Mouse (Mus musculus): ENCODE measurements around the gene Hax1.

Gene Hax1

DNA sequence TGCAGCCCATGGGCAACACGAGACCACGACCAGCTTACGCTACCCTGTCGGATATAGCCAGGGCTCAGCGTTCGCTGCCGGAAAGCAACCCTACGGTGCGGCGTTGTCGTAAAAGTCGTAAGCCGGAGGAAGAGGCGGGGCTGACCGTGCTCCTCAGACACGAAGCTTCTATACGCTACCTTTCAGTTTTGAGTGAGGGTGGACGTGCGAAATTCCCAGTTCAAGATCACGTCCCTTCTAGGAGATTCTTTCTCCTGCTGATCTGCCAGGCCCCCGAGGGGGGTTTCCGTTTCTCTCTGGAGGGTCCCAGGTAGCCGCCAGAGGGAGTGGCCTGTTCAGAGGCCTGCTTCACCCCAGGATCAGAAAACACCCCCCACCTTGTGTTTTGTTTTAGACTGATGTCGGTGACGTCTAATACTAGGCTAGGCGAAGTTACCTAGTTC is at the start of gene Hax1:
Hax1 (minus strand) TSS at position 169 of the 443 bp plus-strand sequence.
- peak; percentile 93 to 96 for DNase-seq (ENCODE audit: low spot score in 2 of 2)

DNA sequence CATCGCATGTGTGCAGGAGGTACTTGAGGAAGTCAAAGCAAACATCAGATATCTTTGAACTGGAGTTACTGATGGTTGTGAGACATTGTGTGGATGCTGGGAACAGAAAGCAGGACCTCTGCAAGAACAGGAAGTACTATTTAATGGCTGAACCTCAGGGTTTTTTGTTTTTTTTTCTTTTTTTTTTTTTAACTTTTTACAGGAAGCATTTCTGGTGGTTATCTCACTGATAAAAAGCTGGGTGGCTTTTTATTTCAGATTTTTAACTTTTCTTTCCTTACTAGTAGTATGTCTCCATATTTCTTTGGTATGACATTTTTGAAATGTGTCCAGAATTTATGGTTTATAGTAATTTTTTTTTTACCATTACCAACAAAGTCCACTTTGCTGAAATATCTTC is 37.7 kb upstream of the Hax1 start:
- DNase-seq (ENCODE audit: low spot score in 2 of 2): no peak

DNA sequence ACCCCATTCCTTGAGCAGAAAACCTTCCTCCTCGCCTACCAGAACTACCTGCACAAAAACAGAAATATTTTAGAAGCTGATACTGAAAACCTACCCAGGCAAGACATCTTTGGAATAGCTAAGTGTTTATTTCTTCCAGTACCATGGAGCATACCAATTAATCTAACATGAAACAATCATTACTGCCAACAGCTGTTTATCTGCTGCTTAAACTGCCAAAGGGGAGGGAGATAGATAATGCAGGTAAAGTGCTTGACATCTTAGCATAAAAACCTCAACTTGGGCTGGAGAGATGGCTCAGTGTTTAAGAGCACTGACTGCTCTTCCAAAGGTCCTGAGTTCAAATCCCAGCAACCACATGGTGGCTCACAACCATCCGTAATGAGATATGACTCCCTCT is 36.1 kb upstream of the Hax1 start:
- DNase-seq (ENCODE audit: low spot score in 2 of 2): no peak

DNA sequence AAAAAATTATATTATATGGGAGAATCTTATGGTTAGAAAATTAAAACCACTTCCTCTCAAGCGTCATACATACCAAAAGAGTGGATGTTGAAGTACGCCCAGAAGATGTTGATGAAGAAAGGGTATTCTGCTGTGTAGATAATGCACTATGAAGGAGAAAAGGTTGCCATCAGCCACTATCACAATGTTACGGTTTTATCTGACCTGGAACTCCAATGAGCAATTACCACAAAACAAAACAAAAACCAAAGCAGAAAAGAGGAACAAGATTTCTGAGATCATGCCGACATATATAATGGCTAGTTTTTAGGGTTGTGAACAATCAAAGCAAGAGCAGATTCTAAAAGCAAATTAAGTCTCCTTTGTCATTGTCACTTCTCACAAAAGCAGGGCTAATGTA is 18.0 kb upstream of the Hax1 start:
- DNase-seq (ENCODE audit: low spot score in 2 of 2): no peak

DNA sequence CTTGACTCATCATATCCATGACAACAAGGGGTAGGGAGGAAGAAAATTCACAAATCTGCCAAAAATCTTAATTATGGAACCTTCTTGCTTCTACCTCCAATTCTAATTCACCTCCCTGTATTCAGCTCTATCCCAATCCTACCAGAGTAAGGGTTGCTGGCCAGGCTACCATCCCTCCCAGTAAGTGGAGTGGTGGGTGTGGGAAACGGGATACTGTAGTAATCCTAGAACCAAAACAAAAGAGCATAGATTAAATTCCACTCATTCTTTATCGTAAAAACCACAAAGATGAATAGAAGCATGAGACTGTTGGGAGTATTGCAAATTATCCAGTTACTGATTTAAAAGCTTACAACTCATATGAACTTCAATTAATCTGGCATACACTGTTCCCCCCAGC is 11.7 kb upstream of the Hax1 start:
- DNase-seq (ENCODE audit: low spot score in 2 of 2): no peak

DNA sequence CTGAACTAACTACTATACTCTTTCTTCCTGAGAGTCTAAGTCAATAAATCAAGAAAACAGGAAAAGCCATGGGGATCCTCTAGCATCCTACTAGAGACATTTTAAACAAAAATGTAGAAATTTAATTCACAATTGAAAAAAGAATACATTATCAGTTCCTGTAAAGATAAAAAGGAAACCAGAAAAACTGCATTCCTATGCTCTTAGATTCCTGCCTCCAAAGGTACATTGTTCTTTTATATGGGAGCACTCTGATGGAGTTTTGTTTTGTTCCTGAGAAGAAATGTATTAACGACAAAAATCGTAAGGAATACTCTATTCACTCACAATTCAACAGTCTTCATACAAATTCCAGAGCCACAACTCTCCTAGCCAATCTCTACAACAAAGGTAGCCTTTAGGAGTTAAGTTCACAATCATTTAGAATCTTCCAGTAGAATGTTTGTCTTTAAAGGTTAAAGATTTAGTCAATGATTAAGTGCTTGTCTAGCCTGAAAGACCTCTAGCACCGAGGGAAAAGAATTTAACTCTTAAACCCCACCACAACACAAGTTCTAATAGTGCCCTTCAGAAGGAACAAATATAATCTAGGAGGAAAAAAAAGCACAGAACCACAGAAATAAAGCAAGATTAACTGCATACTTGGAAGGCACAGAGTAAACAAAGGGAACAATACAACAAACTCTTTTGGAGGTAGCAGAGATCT is 5.7 kb upstream of the Hax1 start:
- no peak for DNase-seq (ENCODE audit: low spot score in 2 of 2)

DNA sequence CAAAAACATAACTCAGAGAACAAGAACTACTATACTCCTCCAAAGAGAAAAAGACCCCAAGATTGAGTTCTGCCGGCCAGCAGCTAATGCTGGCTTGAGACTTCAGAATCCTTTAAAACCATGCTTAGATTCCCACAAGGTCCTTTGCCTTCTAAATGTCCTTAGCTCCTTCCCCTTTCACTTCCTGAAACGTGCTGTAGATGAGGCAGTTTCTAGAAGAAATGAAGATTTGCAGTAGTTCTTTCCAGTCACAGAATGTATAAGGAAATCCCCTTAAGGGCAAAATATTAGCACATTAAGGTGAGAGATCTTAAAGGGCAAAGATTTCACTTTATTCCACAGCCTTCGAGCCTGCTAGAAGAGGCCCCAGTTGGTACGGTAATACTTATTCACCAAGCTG is 1.2 kb upstream of the Hax1 start:
- no peak for DNase-seq (ENCODE audit: low spot score in 2 of 2)

DNA sequence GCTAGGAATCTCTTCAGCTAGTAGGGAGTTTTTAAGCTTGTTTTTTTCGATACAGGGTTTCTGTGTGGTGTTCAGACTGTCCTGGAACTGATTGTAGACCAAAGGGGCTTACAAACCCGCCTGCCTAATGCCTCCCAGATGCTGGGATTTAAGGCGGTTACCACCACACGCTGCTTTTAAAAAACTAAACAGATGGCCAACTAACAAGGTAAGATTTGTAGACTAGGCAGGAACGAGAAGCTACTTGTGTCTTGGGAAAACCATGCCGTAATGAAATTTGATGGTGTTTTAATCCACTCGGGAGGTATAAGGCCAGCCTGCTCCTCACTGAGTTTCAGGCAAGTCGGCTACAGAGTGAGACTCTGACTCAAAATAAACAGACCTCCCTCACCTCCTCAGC is 510 bp upstream of the Hax1 start:
- DNase-seq (ENCODE audit: low spot score in 2 of 2): peak in 1 of 2 experiments; percentile 14

DNA sequence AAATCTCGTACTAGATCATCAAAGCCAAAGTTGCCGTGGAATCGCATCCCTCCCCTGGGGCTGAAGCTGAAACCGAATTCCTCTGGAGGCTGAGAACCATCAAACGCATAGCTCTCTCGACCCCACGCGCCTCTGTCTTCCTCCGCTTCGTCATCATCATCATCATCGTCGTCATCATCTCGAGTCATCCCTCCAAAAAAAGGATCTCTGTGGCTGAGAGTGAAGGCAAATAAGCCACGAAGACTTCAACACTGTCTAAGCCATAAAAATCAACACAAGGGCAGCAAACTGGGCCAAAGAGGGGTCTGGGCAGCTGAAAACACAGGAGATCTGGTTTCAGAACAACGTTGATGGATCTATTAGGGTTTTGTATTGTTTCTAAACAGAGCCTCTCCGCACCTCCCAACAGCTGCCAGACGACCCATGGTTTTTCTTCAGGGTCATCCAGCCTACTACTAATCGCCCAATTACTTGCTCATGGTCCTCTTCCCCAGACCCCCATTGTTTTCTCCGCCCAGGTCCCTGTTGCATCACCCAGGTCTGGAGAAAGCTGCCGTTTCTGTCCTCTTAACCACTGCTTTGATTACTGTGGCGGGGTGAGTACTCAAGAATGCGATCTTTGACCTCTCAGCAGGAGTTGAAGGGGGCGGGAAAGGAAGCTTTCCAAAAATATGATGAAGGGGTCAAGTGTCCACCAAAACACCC is 637 bp downstream of the Hax1 start:
- DNase-seq (ENCODE audit: low spot score in 2 of 2): peak in 1 of 2 experiments; percentile 13

DNA sequence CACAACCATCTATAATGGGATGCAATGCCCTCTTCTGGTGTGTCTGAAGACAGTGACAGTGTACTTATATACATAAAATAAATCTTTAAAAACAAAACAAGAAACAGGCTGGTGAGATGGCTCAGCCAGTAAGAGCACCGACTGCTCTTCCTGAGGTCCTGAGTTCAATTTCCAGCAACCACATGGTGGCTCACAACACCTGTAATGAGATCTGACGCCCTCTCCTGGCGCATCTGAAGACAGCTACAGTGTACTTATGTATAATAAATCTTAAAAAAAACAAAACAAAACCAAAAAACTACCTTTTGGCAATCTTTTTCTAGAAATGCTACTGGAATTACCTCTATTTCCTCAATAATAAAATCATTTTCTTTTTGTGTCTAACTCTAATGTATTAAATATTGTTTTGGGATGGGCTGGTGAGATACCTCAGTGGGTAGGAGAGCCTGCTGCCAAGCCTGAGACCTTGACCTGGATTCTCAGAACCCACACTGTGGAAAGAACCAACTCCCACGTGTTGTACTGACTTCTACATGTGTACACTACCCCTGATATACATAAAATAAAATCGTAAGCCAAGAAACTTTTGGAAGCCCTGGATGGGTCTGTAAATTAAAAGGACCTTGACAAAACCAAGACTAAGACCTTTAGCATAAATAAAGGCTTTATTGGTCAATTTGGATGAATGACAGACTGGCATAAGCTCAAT is 3.6 kb downstream of the Hax1 start:
- DNase-seq (ENCODE audit: low spot score in 2 of 2): no peak

DNA sequence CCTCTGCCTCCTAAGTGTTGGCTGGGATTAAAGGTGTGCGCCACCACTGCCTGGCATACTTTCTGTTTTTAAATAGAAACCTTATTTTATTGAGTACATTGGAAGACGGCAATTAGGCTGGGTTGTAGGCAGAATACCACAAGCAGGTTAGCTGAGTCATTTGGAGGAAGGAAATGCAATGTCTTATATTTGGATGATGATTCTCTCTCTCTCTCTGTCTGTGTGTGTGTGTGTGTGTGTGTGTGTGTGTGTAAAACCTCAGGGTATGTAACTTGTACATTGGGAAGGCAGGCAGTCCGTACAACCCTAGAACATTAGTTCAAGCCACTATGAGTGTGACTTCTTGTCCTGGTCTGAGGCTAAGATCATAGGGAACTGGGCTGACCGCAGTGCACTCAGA is 10.8 kb downstream of the Hax1 start:
- no peak for DNase-seq (ENCODE audit: low spot score in 2 of 2)

DNA sequence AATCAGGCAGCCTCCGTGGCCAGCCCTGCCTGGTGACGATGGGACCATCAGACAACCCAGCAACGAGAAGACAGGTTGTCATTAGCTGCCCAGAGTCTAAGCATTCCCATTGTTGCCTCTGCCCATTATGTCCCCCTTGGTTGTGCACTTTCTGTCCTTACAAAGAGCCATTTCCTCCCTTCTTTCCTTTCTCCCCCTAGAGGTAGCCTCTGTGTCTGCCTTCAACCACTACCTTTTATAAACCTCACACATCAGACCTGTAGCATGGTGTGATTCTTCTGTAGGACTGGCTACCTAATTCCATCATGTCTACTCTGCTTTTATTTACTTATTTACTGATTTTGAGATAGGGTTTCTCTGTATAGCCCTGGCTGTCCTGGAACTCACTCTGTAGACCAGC is 11.4 kb downstream of the Hax1 start:
- DNase-seq (ENCODE audit: low spot score in 2 of 2): no peak

DNA sequence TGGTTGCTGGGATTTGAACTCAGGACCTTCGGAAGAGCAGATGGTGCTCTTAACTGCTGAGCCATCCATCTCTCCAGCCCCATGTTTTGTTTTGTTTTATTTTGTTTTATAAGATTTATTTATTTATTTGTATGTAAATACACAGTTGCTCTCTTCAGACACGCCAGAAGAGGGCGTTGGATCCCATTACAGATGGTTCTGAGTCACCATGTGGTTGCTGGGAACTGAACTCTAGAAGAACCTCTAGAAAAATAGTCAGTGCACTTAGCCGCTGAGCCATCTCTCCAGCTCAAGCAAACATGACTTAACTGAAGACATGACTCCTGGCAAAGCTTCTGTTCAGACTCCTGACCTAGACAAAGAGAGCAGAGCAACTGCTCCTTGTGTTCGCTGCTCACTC is 16.2 kb downstream of the Hax1 start:
- DNase-seq (ENCODE audit: low spot score in 2 of 2): no peak

DNA sequence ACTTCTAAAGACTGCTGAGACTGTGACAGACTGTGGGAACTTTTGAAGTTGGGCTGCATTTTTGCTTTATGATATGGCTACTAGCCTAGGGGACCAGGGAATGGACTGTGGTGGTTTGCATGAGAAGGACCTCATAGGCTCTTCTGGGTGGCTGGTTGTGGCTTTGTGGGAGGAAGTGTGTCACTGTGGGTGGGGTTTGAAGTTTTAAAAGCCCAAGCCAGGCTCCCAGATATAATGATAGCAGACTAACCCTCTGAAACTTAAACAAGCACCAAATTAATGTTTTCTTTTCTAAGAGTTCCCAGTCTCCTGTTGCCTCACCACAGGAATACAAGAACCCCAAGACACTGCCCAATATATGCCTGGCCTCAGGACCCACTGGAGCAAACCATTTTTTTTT is 21.7 kb downstream of the Hax1 start:
- DNase-seq (ENCODE audit: low spot score in 2 of 2): no peak

DNA sequence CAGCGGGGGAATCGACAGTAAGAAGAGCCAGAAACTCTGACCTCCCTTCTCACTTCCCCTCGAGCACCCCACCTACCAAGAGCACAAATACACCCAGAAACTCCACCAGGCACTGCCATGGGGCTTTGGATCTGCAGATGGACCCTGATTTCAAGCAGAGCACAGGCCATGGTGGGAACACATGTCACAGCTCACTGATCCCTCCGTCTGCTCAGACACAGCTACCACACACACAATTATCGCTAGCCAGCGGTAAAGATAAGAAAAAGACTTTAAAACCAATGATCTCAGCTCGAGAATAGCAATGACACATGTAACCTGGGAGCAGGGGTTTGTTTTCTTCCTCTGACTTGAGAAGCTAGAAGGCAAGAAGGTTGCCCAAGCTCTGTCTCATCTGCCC is 30.1 kb downstream of the Hax1 start:
- no peak for DNase-seq (ENCODE audit: low spot score in 2 of 2)

DNA sequence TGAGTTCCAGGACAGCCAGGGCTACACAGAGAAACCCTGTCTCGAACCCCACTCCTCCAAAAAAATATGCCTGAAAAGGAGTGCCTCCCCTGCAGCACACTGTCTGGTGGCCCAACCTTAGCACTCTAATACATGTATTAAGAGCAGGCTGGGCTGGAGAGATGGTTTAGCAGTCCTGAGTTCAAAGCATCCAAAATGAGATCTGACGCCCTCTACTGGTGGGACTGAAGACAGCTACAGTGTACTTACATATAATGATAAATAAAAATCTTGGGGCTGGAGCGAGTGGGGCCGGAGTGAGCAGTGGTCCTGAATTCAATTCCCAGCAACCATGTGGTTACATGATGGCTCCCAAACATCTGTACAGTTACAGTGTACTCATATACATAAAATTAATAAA is 31.6 kb downstream of the Hax1 start:
- no peak for DNase-seq (ENCODE audit: low spot score in 2 of 2)

DNA sequence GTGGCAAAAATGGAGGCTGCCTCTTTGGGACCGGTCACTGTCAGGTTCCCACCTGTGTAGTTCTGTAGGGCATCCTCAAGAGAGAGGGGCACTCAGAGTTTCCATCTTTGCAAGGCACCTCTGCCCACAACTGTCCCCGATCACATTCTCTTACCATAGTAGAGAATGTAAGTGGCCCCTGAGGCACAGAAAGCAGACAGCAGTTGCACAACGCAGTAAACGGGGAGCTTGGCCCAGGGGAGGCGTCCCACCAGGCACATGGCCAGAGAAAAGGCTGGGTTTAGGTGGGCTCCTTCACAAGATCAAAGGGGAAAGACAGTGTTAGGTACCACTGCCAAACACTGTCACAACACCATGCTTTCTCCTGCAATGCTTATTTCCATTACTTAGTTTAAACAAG is 32.6 kb downstream of the Hax1 start:
- peak in 1 of 2 experiments; percentile 51 for DNase-seq (ENCODE audit: low spot score in 2 of 2)

DNA sequence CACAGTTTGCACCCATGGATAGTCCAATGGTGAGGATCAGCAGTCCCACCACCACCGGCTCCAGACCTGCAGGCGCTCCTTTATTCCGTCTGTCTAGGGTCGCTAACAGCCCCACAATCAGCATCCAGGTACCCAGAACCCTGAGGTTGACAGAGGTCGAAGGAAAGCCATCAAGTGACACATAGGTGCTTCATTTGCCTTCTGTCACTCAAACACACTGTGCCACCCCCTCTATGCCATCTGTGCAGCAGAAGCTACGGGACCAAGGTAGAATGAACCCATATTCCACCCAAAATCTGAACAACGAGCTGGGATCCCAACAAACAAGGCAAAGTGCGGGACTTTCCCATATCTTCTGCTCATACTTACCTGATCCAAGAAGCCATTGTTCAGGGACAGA is 33.0 kb downstream of the Hax1 start:
- DNase-seq (ENCODE audit: low spot score in 2 of 2): peak in 1 of 2 experiments; percentile 51

DNA sequence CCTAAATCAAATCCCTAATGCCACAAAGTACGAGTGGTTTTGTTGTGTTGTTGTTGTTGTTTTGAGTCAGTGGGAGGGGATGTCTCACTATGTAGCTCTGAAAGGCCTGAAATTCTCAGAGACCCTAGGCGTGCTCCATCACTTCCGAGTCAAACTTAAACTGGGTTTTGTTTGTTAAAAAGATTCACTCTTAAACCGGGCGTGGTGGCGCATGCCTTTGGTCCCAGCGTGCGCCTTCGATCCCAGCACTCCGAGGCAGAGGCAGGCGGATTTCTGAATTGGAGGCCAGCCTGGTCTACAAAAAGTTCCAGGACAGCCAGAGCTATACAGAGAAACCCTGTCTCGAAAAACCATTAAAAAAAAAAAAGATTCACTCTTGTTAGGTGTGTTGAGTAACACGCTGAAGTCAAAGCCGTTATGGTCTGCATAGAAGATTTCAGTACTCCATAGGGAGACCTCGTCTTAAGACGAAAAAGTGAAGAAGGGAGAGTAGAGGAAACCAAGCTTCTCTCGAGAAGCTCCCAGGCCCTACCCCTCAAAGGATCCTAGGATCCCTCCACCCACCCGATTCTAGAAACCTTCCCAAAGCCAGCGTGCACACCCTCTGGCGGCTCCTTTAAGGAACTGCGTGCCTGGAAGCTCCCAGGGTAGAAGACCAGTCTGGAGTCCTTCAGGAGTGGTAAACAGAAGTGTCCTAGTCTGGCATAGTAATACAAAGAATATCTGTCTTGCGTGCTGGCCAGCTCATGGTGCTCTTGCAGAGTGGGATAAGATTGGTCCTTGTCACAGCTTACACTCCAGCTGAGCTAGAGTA is 34.4 kb downstream of the Hax1 start:
- DNase-seq (ENCODE audit: low spot score in 2 of 2): no peak

DNA sequence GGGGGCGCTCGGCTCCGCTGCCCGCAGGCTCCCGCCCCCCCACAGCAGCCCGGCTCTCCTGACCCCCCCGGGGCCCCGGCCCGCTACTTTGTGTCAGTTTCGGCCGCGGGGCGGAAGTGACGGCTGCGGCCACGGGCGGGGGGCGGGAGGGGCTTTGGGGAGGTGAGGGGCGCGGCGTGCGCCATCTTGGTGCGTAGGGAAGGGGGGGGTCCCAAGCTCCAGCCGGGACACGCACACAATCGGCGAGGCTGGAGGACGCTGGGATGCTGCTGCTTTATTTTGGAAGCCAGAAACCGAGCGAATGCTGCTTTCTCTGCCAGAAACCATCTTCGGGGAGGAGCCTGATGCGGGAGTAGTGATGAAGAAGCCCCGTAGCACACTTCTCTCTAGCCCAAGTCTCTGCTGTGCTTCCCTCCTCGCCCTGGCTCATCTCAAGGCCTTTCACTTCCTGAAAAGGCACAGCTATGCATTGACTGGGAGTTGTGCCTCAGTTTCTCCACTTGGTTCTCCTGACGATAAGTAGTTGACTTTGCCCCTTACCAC is 35.3 kb downstream of the Hax1 start, which contains the start of gene Atp8b2:
Atp8b2 (minus strand) TSS at position 288 of the 543 bp plus-strand sequence.
- peak; percentile 26 to 74 for DNase-seq (ENCODE audit: low spot score in 2 of 2)

DNA sequence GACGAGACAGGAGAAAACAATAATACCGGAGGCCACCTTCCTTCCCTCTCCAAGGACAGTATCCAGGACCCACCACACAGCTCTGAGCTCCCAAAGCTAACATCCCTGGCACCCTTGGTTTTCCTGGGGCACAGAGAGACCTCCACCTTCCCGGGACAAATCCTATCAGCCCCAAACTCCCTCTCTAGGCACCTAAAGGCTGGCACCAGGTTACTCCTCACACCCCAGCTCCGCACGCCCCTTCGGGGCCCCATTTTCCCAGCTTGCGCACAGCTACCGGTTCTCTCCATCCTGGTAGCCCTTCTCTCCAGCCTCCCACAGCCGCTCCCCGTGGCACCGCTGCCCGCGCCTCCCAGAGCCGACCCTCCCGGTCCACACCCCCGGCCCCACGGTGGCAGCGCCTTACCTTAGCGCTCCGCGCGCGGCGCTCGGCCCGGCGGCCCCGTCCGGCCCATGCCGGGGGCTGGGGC is 35.8 kb downstream of the Hax1 start:
- no peak for DNase-seq (ENCODE audit: low spot score in 2 of 2)

All from spleen, postnatal 4 days (tissue).